Mouse (Mus musculus) limb, embryonic 10.5 days (tissue): ENCODE data around the gene Myl6. TPM values are rescaled to one million over a fixed set of nuclear protein-coding genes. Genes with fewer than 3 reads are reported as not detected.
"Not testable (repeated sequence)": the region's sequence is repeated elsewhere in the genome, so short reads cannot be mapped to it uniquely, and the experiment has no call there.

Source experiments
- DNase-seq: peaks from one replicate; pipeline ENCODE4 v3.0.0-alpha.2; 2017; ENCODE audit warnings: low spot score
- H3K27ac ChIP-seq: fragments of 300-500 bp; sonication (generic); 2 replicates; pipeline ENCODE4 v1.5.1; 2016; ENCODE audit warnings: mild to moderate bottlenecking
- H3K27me3 ChIP-seq: fragments of 300-500 bp; sonication (generic); 2 replicates; pipeline ENCODE4 v1.6.1; 2016; ENCODE audit warnings: low read depth, mild to moderate bottlenecking; ENCODE audit not compliant: poor library complexity, severe bottlenecking
- H3K36me3 ChIP-seq: fragments of 300-500 bp; sonication (generic); 2 replicates; pipeline ENCODE4 v1.6.1; 2016; ENCODE audit warnings: mild to moderate bottlenecking, moderate library complexity
- H3K4me1 ChIP-seq: fragments of 300-500 bp; sonication (generic); 2 replicates; pipeline ENCODE4 v1.6.1; 2016
- H3K4me3 ChIP-seq: fragments of 300-500 bp; sonication (generic); 2 replicates; pipeline ENCODE4 v1.5.1; 2016; ENCODE audit warnings: mild to moderate bottlenecking, moderate library complexity
- H3K9me3 ChIP-seq: fragments of 300-500 bp; sonication (generic); replicated peaks from 2 replicates; pipeline ENCODE4 v1.6.1; 2016; ENCODE audit warnings: mild to moderate bottlenecking
- whole genome bisulfite sequencing: fragments of 180-500 bp; shearing (Covaris S2); methylation state at CpG from one replicate; pipeline ENCODE4 v1.1.7; 2016; 5-methylcytosine and 5-hydroxymethylcytosine counted together
- polyA plus RNA-seq: library from polyadenylated mRNA; unstranded; fragments of >200 nt; fragmentation: Nextera tagmentation; extraction: Ambion mirVana; gene quantifications from 2 replicates; pipeline ENCODE4 v1.2.1, GENCODE M21; 2016

Myl6 gene
- polyA plus RNA-seq, 1 experiment from 2014 or later: 729 TPM

DNA sequence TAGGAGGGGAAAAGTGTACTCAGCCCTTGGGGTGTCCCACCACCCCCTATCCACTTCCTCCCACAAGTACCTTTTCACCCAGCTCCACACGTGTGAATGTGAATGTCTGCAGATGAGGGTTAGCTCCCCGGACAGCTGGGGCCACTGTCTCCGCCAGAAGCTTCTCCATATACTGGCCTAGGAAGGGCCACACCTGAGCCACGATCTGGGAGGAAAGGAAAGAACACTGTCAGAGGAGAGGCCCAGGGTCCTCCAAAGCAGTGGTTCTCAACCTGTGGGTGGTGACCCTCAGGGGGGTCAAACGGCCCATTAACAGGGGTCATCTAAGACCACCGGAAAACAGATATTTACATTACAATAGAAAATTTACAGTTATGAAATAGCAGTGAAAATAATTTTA, 28.4 kb upstream of the Myl6 start:
- 78% methylated on average over 6 of the region's 6 CpGs for WGBS
- H3K4me1 ChIP-seq: peaks cover 32% of the 10 kb centered on the region
- no peak for DNase-seq
- no peak overlapping the region for H3K27ac ChIP-seq
- peaks cover 94% of the 10 kb centered on the region for H3K27me3 ChIP-seq
- H3K36me3 ChIP-seq: 0 out of 2 replicates have a peak, but pooled peaks cover 6% of the 10 kb centered on the region
- H3K4me3 ChIP-seq: no peak overlapping the region
- H3K9me3 ChIP-seq: no peaks in the 10 kb centered on the region

DNA sequence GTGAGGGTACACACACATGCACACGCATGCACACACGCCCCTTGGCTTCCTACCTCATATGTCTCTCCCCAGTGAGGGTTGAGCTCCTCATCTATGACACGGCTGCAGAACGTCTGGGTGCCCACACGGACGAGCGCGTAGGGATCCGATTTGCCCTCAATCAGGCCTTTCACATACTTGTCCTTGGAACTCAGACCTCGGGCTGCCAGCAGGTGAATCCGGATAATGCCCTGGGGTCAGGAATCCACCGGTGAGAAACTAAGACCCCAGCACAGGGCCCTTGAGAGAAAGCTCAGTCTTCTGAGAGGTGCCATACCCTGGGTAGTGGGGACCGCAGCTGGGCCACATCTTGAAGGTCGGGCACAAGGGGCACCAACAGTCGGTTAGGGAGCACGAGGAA, 26.6 kb upstream of the Myl6 start:
- Histone ChIP-seq H3K9me3 (no peaks in the 10 kb centered on the region), H3K4me3 (no peak overlapping the region), H3K36me3 (peaks cover 9% of the 10 kb centered on the region; the same call in 1 of the 2 replicates), H3K27ac (no peak overlapping the region), H3K4me1 (peaks cover 38% of the 10 kb centered on the region), H3K27me3 (peaks cover 100% of the 10 kb centered on the region)
- no peak for DNase-seq
- WGBS: 88% methylated on average over 16 of the region's 16 CpGs

DNA sequence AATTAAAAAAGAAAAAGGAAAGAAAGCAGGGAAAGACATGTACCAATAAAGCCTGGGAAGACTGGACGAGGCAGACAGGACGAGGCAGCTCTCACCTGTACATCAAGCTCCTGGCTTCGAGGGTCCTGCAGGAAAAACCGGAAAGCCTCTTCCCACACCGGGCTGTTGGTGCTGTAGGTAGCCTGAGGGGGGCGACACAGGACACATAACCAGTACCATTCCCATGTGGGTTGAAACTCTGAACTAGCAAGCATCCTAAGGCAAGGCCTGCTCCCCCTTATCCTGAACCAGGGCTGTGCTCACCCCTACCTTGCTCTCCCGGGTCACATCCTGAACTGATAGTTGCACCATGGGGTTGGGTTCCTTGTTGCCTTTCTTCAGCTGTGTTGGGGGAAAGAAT, 24.9 kb upstream of the Myl6 start:
- peaks cover 95% of the 10 kb centered on the region for H3K27me3 ChIP-seq
- DNase-seq: no peak
- H3K36me3 ChIP-seq: peaks cover 12% of the 10 kb centered on the region; the same call in 1 of the 2 replicates
- H3K4me1 ChIP-seq: peaks cover 22% of the 10 kb centered on the region
- WGBS: 78% methylated on average over 7 of the region's 7 CpGs
- no peaks in the 10 kb centered on the region for H3K9me3 ChIP-seq
- no peak overlapping the region for H3K4me3 ChIP-seq
- H3K27ac ChIP-seq: no peak overlapping the region

DNA sequence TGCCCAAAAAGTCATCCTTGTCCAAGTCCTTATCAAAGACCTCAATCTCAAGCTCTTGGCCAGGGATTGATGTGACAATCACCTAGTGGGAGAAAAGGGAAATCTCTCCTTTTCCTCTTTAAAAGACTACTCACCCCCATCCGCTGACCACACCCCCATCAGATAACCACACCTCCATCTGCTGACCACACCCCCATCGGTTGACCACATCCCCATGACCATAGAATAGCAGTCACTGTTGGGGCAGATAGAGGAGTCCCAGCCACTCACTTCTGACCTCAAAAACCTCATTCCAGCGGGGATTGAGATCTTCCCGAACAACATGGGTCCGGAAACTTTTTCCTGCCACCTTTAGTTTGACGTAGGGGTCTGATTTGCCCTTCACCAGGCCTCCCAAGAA, 22.7 kb upstream of the Myl6 start:
- H3K36me3 ChIP-seq: peaks cover 12% of the 10 kb centered on the region; the same call in 1 of the 2 replicates
- peaks cover 21% of the 10 kb centered on the region for H3K4me1 ChIP-seq
- H3K27ac ChIP-seq: no peak overlapping the region
- H3K27me3 ChIP-seq: peaks cover 83% of the 10 kb centered on the region
- no peak for DNase-seq
- 16% methylated on average over 6 of the region's 6 CpGs for whole genome bisulfite sequencing
- H3K9me3 ChIP-seq: no peaks in the 10 kb centered on the region
- no peak overlapping the region for H3K4me3 ChIP-seq

DNA sequence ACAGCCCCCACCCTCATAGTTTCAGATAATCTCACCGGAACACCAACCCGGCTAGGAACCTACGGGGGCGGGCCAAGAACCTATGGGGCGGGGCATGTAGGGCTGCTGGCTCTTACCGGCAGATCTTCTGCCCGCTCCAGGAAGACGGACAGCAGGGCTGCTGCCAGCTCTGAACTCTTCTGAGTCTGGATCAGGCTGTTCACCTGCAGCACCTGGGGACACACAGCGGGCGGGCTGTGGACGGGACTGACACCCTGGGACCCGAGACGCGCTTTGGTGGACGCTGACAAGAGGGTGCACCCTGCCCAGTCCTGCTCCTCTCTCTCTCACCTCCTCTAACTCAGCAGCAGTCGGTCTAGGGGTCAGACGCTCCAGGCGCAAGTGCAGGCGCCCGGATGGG, 22.1 kb upstream of the Myl6 start:
- 4% methylated on average over 20 of the region's 20 CpGs for WGBS
- Histone ChIP-seq H3K27ac (no peak overlapping the region), H3K9me3 (no peaks in the 10 kb centered on the region), H3K4me3 (peak overlapping the region; percentile 36), H3K4me1 (peaks cover 21% of the 10 kb centered on the region), H3K36me3 (peaks cover 12% of the 10 kb centered on the region; the same call in 1 of the 2 replicates), H3K27me3 (peaks cover 80% of the 10 kb centered on the region)
- no peak for DNase-seq

DNA sequence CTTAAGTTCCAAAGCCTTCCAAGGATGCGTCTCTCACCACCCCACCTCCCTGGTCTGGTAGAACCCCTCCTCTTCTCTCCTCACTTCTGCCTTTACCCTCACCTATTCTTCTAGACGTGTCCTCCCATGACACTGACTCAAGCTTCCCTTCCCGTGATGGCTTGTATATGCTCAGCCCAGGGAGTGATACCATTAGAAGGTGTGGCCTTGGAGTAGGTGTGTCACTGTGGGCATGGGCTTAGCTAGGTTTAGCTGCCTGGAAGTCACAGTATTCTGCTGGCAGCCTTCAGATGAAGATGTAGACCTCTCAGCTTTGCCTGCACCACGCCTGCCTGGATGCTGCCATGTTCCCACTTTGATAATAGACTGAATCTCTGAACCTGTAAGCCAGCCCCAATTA, 21.1 kb upstream of the Myl6 start:
- H3K36me3 ChIP-seq: peaks cover 14% of the 10 kb centered on the region; the same call in 1 of the 2 replicates
- no peak overlapping the region for H3K27ac ChIP-seq
- WGBS: 85% methylated on average over 4 of the region's 4 CpGs
- DNase-seq: no peak
- peaks cover 21% of the 10 kb centered on the region for H3K4me1 ChIP-seq
- H3K9me3 ChIP-seq: no peaks in the 10 kb centered on the region
- H3K27me3 ChIP-seq: peaks cover 71% of the 10 kb centered on the region
- no peak overlapping the region for H3K4me3 ChIP-seq

DNA sequence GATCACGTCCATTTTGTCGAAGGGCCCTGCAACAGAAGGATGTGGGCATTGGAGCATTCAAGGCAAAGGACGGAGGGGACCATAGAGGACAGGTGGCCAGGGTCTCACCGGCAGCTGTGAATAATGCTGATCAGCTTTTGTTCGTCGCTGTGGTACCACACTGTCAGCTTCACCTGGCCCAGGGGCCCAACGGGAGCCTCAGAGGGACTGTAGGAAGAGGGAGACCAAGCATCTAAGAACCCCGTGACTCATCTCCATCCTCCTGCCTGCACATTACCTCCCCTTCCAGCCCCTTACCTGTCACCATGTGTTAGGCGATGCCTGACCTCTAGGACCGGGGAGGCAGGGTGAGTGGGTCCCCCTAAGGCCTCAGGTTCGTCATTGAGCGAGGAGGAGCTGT, 17.8 kb upstream of the Myl6 start:
- H3K9me3 ChIP-seq: no peaks in the 10 kb centered on the region
- peaks cover 9% of the 10 kb centered on the region; the same call in 1 of the 2 replicates for H3K36me3 ChIP-seq
- 79% methylated on average over 12 of the region's 12 CpGs for WGBS
- no peak overlapping the region for H3K27ac ChIP-seq
- no peak for DNase-seq
- H3K4me3 ChIP-seq: no peak overlapping the region
- peaks cover 12% of the 10 kb centered on the region for H3K4me1 ChIP-seq
- peaks cover 38% of the 10 kb centered on the region for H3K27me3 ChIP-seq

DNA sequence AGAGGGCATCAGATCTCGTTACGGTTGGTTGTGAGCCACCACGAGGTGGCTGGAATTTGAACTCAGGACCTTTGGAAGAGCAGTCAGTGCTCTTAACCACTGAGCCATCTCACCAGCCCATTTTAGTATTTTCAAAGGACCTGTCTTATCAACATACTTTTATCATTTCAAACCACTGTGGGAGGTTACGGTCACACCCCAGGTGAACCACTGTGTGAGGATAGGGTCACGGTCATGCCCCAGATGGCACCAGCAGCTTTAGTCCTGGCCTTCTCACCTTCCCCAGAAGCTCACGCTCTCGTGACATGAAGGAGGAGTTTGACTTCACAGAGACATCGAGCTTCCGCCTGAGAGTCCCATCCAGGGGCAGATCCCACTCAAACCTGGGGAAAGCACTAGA, 17.2 kb upstream of the Myl6 start:
- peaks cover 8% of the 10 kb centered on the region for H3K4me1 ChIP-seq
- no peak overlapping the region for H3K27ac ChIP-seq
- WGBS: 90% methylated on average over 9 of the region's 9 CpGs
- peaks cover 32% of the 10 kb centered on the region for H3K27me3 ChIP-seq
- no peak overlapping the region for H3K4me3 ChIP-seq
- no peaks in the 10 kb centered on the region for H3K9me3 ChIP-seq
- DNase-seq: no peak
- peaks cover 7% of the 10 kb centered on the region; the same call in 1 of the 2 replicates for H3K36me3 ChIP-seq

DNA sequence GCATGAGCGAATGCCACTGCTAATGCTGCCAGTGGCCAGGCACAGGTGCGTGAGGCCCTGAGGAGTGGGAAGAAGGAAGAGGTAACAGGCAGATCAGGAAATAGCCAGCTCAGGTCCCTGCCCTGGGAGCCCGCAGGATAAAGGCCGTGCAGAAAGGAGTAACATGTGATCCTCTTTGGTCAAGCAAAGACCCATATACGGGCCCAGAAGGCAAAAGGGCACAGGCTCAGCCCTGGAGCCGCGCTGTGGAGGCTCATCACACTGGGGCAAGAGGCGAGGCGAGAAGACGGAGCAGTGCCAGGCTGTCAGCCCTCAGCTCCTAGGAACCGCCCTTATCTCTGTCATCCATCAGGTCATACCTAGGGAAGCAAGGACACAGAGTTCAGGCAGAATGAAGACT, 16.4 kb upstream of the Myl6 start:
- Histone ChIP-seq H3K36me3 (peaks cover 5% of the 10 kb centered on the region; the same call in 1 of the 2 replicates), H3K4me3 (no peak overlapping the region), H3K27ac (no peak overlapping the region), H3K9me3 (no peaks in the 10 kb centered on the region), H3K27me3 (peaks cover 23% of the 10 kb centered on the region), H3K4me1 (no peaks in the 10 kb centered on the region)
- DNase-seq: no peak
- WGBS: 83% methylated on average over 11 of the region's 11 CpGs

DNA sequence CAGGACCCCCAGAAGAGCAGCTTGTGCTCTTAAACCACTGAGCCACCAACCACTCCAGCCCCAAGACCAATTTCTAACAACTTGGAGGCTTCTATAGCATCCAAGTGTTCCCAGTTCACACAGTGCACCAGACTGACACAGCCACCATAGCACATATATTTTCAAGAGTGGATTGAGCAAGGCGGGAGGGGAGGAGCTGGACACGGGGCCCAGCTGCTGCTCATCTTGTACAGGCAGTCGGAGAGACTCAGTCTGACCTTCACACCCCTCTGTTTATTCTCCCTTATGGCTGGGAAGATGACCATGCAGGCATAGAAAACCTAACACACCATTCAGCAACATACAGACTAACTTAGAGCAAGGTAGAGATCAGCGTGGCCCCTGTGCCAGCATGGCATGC, 15.9 kb upstream of the Myl6 start:
- DNase-seq: no peak
- WGBS: 81% methylated on average over 4 of the region's 4 CpGs

DNA sequence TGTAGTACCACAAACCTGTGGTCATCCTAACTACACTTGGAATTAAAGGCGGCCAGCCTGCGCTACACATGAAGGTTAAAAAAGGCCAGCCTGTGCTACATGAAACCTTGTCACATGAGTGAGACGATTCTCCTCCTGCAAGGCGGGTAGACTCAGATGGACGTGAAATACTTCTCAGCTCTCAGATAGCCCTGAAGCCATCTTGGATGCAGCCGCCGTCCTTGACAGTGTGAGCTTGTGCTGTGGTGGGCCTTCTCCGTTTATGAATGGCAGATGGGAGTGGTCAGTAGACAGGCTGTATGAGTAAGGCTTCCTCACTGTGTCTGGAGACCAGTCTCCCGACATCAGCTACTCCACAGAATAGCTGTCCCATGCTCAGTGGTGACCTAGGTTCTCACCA, 15.3 kb upstream of the Myl6 start:
- no peak overlapping the region for H3K4me3 ChIP-seq
- 0 out of 2 replicates have a peak, but pooled peaks cover 2% of the 10 kb centered on the region for H3K36me3 ChIP-seq
- 89% methylated on average over 9 of the region's 9 CpGs for WGBS
- no peaks in the 10 kb centered on the region for H3K9me3 ChIP-seq
- H3K27me3 ChIP-seq: peaks cover 17% of the 10 kb centered on the region; the same call in 1 of the 2 replicates
- DNase-seq: peak; percentile 26
- H3K4me1 ChIP-seq: no peaks in the 10 kb centered on the region
- H3K27ac ChIP-seq: no peak overlapping the region

More for the DNA sequence above, 15.9 kb upstream of the Myl6 start:
- H3K27me3 ChIP-seq: peaks cover 18% of the 10 kb centered on the region
- H3K27ac ChIP-seq: no peak overlapping the region
- no peaks in the 10 kb centered on the region for H3K9me3 ChIP-seq
- H3K4me3 ChIP-seq: no peak overlapping the region
- H3K4me1 ChIP-seq: no peaks in the 10 kb centered on the region
- H3K36me3 ChIP-seq: peaks cover 3% of the 10 kb centered on the region; the same call in 1 of the 2 replicates

DNA sequence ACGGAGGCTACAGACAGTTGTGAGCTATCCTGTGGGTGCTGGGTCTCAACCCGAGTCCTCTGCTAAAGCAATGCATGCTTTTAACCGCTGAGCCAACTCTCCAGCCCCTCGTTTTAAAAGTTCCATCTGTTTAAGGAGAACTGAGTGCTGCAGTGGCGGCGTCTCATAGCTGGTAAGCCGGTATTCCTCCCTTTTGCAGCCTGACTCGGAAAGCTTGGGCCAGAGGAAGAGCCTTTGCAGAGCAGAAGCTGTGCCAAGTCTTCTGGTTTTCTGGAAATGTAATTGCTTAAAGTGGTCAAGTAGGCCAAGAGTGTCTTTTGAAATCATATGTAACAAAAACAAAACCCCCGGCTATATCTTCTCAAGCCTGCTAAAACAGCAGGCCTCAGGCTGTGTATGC, 14.3 kb upstream of the Myl6 start:
- H3K36me3 ChIP-seq: 0 out of 2 replicates have a peak, but pooled peaks cover 2% of the 10 kb centered on the region
- H3K4me3 ChIP-seq: no peak overlapping the region
- DNase-seq: no peak
- H3K27ac ChIP-seq: no peak overlapping the region
- 82% methylated on average over 9 of the region's 9 CpGs for WGBS
- peaks cover 11% of the 10 kb centered on the region; the same call in 1 of the 2 replicates for H3K27me3 ChIP-seq
- H3K9me3 ChIP-seq: no peaks in the 10 kb centered on the region
- no peaks in the 10 kb centered on the region for H3K4me1 ChIP-seq

DNA sequence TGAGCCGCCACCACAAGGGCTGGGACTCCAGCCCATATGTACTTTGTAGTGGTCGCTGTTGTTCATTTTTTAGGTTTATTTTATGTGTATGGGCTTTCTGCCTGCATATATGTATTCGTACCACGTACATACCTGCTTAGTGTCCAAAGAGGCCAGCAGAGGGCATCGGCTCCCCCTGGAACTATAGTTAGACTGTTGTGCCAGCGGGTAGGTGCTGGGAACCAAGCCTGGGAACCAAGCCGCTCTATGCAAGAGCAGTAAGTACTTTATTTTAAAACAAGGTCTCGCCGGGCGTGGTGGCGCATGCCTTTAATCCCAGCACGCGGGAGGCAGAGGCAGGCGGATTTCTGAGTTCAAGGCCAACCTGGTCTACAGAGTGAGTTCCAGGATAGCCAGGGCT, 12.0 kb upstream of the Myl6 start:
- H3K9me3 ChIP-seq: no peaks in the 10 kb centered on the region
- WGBS: 94% methylated on average over 14 of the region's 14 CpGs
- H3K36me3 ChIP-seq: 0 out of 2 replicates have a peak, but pooled peaks cover 5% of the 10 kb centered on the region
- H3K27me3 ChIP-seq: no peaks in the 10 kb centered on the region
- DNase-seq: no peak
- H3K27ac ChIP-seq: no peak overlapping the region
- H3K4me1 ChIP-seq: no peaks in the 10 kb centered on the region
- H3K4me3 ChIP-seq: no peak overlapping the region

DNA sequence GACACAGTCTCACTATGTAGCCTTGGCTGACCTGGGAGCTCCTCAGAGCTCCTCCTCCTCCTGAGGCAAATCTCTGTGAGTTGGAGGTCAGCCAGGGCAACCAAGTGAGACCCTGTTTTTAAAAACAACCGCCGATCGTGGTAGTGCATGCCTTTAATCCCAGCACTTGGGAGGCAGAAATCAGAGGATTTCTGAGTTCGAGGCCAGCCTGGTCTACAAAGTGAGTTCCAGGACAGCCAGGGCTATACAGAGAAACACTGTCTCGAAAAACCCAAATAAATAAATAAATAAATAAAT, 11.4 kb upstream of the Myl6 start:
- H3K4me1 ChIP-seq, DNase-seq, H3K36me3 ChIP-seq, H3K4me3 ChIP-seq, H3K27ac ChIP-seq, H3K27me3 ChIP-seq, H3K9me3 ChIP-seq: not testable (repeated sequence)
- 95% methylated on average over 5 of the region's 5 CpGs for WGBS
